Mouse (Mus musculus) lung, embryonic 16.5 days (tissue): Measurements from ENCODE around the gene Htra3. TPM values are rescaled to one million over a fixed set of nuclear protein-coding genes. Genes with fewer than 3 reads are reported as not detected.

Experiments
- ATAC-seq: fragments of 200-750 bp; cut with Nextera tagmentation; 2 replicates; pipeline ENCODE4 v1.8.0; 2017; ENCODE audit warnings: low read depth, mild to moderate bottlenecking, moderate library complexity
- H3K27ac ChIP-seq: fragments of 300-500 bp; sonication (generic); 2 replicates; pipeline ENCODE4 v1.5.1; 2014; ENCODE audit warnings: mild to moderate bottlenecking, control low read depth, low read length
- H3K27me3 ChIP-seq: fragments of 300-500 bp; sonication (generic); 2 replicates; pipeline ENCODE4 v1.6.1; 2014; ENCODE audit warnings: low read depth, low read length, mixed read lengths; ENCODE audit not compliant: control insufficient read depth, insufficient read depth
- H3K36me3 ChIP-seq: fragments of 300-500 bp; sonication (generic); 2 replicates; pipeline ENCODE4 v1.6.1; 2014; ENCODE audit warnings: low read length; ENCODE audit not compliant: control insufficient read depth, insufficient read depth
- H3K4me1 ChIP-seq: fragments of 300-500 bp; sonication (generic); replicated peaks from 2 replicates; pipeline ENCODE4 v1.6.1; 2014; ENCODE audit warnings: low read length, mixed read lengths; ENCODE audit not compliant: control insufficient read depth, insufficient read depth
- H3K4me2 ChIP-seq: fragments of 300-500 bp; sonication (generic); 2 replicates; pipeline ENCODE4 v1.6.1; 2014; ENCODE audit warnings: low read depth, low read length, control low read depth
- H3K4me3 ChIP-seq: fragments of 300-500 bp; sonication (generic); 2 replicates; pipeline ENCODE4 v1.5.1; 2014; ENCODE audit warnings: mild to moderate bottlenecking, low read length, control low read depth
- H3K9ac ChIP-seq: fragments of 300-500 bp; sonication (generic); 2 replicates; pipeline ENCODE4 v1.6.1; 2014; ENCODE audit warnings: low read length, control low read depth
- H3K9me3 ChIP-seq: fragments of 300-500 bp; sonication (generic); 2 replicates; pipeline ENCODE4 v1.6.1; 2016; ENCODE audit warnings: low read length; ENCODE audit not compliant: control insufficient read depth
- WGBS: fragments of 180-500 bp; shearing (Covaris S2); extraction: QIAGEN DNeasy Blood & Tissue Kit; methylation state at CpG from one replicate; pipeline ENCODE4 v1.1.7; 2014; 5-methylcytosine and 5-hydroxymethylcytosine counted together
- polyA plus RNA-seq: library from polyadenylated mRNA; unstranded; fragments of >200 nt; fragmentation: Nextera tagmentation; extraction: Ambion mirVana; gene quantifications from 2 replicates; pipeline ENCODE4 v1.2.1, GENCODE M21; 2015

Htra3 gene
- polyA plus RNA-seq, 1 experiment from 2014 or later, result 36.9 TPM

GRCm38 (mm10) chr5:35687098-35687497 lies 7.5 kb upstream of the Htra3 start:
- H3K27me3 ChIP-seq, result no peaks in the 10 kb centered on the region
- ATAC-seq, result peak; percentile 40; the same call in 1 of the 2 replicates
- no peak overlapping the region for H3K4me3 ChIP-seq
- no peak overlapping the region for H3K9ac ChIP-seq
- no peaks in the 10 kb centered on the region for H3K9me3 ChIP-seq
- WGBS, result 33% methylated on average over 5 of the region's 5 CpGs
- H3K4me2 ChIP-seq, result no peak overlapping the region
- no peak overlapping the region for H3K27ac ChIP-seq
- peaks cover 34% of the 10 kb centered on the region for H3K4me1 ChIP-seq
- H3K36me3 ChIP-seq, result no peaks in the 10 kb centered on the region

- H3K27me3 ChIP-seq, result no peaks in the 10 kb centered on the region
- 68% methylated on average over 4 of the region's 4 CpGs for WGBS
- H3K4me1 ChIP-seq, result peaks cover 31% of the 10 kb centered on the region
- H3K4me3 ChIP-seq, result no peak overlapping the region
- H3K9ac ChIP-seq, result no peak overlapping the region
- no peaks in the 10 kb centered on the region for H3K9me3 ChIP-seq
- H3K36me3 ChIP-seq, result no peaks in the 10 kb centered on the region
- no peak overlapping the region for H3K27ac ChIP-seq
- H3K4me2 ChIP-seq, result no peak overlapping the region
- no peak for ATAC-seq
Observed at GRCm38 (mm10) chr5:35686336-35686735, 6.8 kb upstream of the Htra3 start.

GRCm38 (mm10) chr5:35685079-35685478 lies 5.5 kb upstream of the Htra3 start:
- 42% methylated on average over 3 of the region's 3 CpGs for WGBS
- Histone ChIP-seq H3K4me2 (no peak overlapping the region), H3K4me1 (peaks cover 19% of the 10 kb centered on the region), H3K9ac (no peak overlapping the region), H3K27me3 (no peaks in the 10 kb centered on the region; the same call in 1 of the 2 replicates), H3K27ac (no peak overlapping the region), H3K4me3 (no peak overlapping the region), H3K36me3 (no peaks in the 10 kb centered on the region), H3K9me3 (no peaks in the 10 kb centered on the region)
- ATAC-seq, result no peak

GRCm38 (mm10) chr5:35680958-35681357 lies 1.4 kb upstream of the Htra3 start:
- no peak overlapping the region for H3K9ac ChIP-seq
- H3K27ac ChIP-seq, result no peak overlapping the region
- 51% methylated on average over 2 of the region's 2 CpGs for WGBS
- H3K4me1 ChIP-seq, result peaks cover 6% of the 10 kb centered on the region; the same call in 1 of the 2 replicates
- peak; percentile 31; the same call in 1 of the 2 replicates for ATAC-seq
- H3K4me3 ChIP-seq, result no peak overlapping the region
- no peaks in the 10 kb centered on the region for H3K36me3 ChIP-seq
- H3K27me3 ChIP-seq, result peaks cover 15% of the 10 kb centered on the region
- H3K9me3 ChIP-seq, result no peaks in the 10 kb centered on the region
- no peak overlapping the region for H3K4me2 ChIP-seq

DNA sequence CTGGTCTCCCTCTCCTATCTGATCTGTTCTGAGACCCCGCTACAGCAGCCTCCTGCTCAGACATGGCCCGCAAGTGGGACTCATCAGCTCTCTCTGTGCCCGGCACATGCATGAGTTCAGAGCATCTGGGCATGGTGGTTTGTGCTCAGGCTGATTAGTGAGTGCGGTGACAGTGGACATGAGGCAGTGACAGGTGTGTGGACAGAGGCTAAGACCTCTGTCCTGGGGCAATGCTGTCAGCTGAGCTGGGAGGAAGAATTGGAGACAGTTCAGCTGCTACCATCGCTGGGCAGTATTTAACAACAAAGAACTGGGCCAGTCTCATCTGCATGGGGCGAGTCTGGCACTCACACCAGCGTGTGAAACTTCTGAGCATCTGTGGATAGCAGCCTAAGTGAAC lies 2.6 kb downstream of the Htra3 start:
- peaks cover 15% of the 10 kb centered on the region for H3K27me3 ChIP-seq
- H3K9ac ChIP-seq, result no peak overlapping the region
- no peaks in the 10 kb centered on the region for H3K9me3 ChIP-seq
- no peaks in the 10 kb centered on the region for H3K36me3 ChIP-seq
- no peak overlapping the region for H3K27ac ChIP-seq
- ATAC-seq, result no peak
- H3K4me3 ChIP-seq, result no peak overlapping the region
- 84% methylated on average over 7 of the region's 7 CpGs for WGBS
- no peak overlapping the region for H3K4me2 ChIP-seq
- H3K4me1 ChIP-seq, result peaks cover 33% of the 10 kb centered on the region

DNA sequence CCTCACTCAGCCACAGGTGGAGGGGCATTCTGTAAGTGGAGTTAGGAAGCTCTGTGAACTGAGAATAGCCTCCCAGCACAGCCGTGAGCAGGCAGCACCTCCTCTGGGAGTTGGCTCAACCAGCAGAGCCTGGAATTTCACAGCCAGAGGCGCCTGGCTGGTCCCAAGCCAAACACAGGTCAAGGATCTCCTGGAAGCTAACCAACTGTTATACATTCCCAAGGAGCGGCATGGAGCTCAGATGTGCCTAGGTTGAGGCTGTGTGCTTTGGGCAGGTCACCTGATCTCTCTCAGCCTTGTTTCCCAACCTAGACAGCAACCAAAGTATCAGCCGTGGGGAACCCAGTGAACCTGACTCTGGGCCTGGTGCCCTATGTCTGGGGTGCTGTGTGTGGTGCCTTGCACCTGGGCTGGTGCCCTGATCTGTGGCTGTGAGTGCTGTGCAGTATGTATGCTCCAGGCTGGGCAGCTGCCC lies 5.5 kb downstream of the Htra3 start:
- WGBS, result 10% methylated on average over 4 of the region's 4 CpGs
- Histone ChIP-seq H3K4me2 (no peak overlapping the region), H3K27ac (peak overlapping the region; percentile 79), H3K36me3 (no peaks in the 10 kb centered on the region), H3K27me3 (peaks cover 9% of the 10 kb centered on the region), H3K4me3 (no peak overlapping the region), H3K9me3 (no peaks in the 10 kb centered on the region), H3K4me1 (peaks cover 61% of the 10 kb centered on the region), H3K9ac (0 out of 2 replicates have a peak overlapping the region, but pooled peaks have one; percentile 25)
- peak; percentile 44 for ATAC-seq

DNA sequence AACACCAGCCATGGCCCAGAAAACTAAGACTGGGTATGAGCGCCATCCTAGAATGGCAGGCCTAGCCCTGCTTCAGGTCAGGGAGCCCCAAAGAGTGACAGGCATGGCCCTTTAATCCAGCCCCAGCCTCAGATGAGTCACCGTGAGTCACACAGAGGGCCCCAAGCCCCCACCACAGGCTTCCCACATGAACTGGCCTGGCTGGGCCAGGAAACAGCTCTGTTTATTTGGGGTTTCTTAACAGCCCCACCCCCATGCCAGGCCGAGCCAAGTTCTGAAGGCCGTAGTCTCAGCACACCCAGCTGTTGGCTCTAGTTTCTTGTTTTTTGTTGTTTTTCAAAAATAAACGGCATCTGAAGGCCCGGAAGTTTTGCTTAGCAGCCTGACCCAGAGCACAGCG lies 6.5 kb downstream of the Htra3 start:
- Histone ChIP-seq H3K27me3 (no peaks in the 10 kb centered on the region; the same call in 1 of the 2 replicates), H3K9me3 (no peaks in the 10 kb centered on the region), H3K4me3 (no peak overlapping the region), H3K4me2 (no peak overlapping the region), H3K36me3 (no peaks in the 10 kb centered on the region), H3K4me1 (peaks cover 55% of the 10 kb centered on the region), H3K9ac (0 out of 2 replicates have a peak overlapping the region, but pooled peaks have one; percentile 8), H3K27ac (peak overlapping the region; percentile 79)
- ATAC-seq, result peak; percentile 69
- WGBS, result 29% methylated on average over 7 of the region's 7 CpGs

- Histone ChIP-seq H3K27ac (peak overlapping the region; percentile 79), H3K4me1 (peaks cover 55% of the 10 kb centered on the region), H3K4me3 (no peak overlapping the region), H3K4me2 (no peak overlapping the region), H3K9ac (peak overlapping the region; percentile 28; the same call in 1 of the 2 replicates), H3K9me3 (no peaks in the 10 kb centered on the region), H3K27me3 (no peaks in the 10 kb centered on the region), H3K36me3 (no peaks in the 10 kb centered on the region)
- WGBS, result 65% methylated on average over 1 of the region's 1 CpGs
- no peak for ATAC-seq
Observed at GRCm38 (mm10) chr5:35672581-35672980, 7.0 kb downstream of the Htra3 start.

DNA sequence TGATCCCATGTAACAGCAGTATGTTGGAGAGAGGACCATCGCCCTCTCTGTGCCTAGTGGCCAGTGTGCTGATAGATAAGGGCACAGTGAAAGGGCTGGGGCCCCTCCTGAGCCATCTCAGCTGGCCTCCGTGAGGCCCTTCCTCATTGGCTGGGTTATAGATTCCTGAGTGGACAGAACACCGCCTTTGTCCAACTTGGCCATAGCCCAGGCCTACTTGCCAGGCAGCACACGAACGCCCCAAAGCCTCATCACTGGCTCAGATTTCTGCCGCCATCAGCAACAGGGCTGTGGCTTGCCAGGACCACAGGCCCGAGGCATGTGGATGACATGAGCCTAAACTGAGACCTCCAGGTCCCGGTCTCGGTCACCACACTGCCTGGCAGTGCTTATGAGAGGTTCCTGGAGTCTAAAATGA lies 8.1 kb downstream of the Htra3 start:
- no peak overlapping the region for H3K4me3 ChIP-seq
- ATAC-seq, result peak; percentile 58
- no peaks in the 10 kb centered on the region for H3K27me3 ChIP-seq
- H3K27ac ChIP-seq, result peak overlapping the region; percentile 79
- no peaks in the 10 kb centered on the region for H3K36me3 ChIP-seq
- H3K9ac ChIP-seq, result no peak overlapping the region
- no peaks in the 10 kb centered on the region for H3K9me3 ChIP-seq
- H3K4me2 ChIP-seq, result no peak overlapping the region
- WGBS, result 43% methylated on average over 9 of the region's 9 CpGs
- peaks cover 55% of the 10 kb centered on the region for H3K4me1 ChIP-seq

DNA sequence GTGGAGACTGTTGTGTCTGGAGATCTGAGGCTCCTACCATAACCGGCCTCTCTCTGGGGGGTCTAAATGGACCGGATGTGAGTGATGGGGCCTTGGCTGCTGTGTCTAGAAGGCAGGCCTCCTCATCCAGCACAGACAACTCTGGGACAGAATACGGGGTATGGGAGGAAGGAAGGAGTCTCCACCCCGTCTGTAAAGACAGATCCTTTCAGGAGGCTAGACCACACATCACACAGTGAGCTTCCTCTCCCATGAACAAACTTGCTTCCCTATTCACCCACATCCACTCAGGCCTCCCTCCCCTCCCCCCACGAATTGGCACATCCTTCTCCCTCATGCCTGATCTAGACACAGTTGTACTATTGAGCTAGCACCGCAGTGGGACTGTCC lies 9.2 kb downstream of the Htra3 start:
- Histone ChIP-seq H3K4me3 (no peak overlapping the region), H3K9me3 (no peaks in the 10 kb centered on the region), H3K9ac (peak overlapping the region; percentile 53), H3K27me3 (no peaks in the 10 kb centered on the region), H3K27ac (peak overlapping the region; percentile 79), H3K4me2 (peak overlapping the region; percentile 13), H3K36me3 (no peaks in the 10 kb centered on the region), H3K4me1 (peaks cover 55% of the 10 kb centered on the region)
- peak; percentile 44 for ATAC-seq
- 19% methylated on average over 6 of the region's 6 CpGs for WGBS
